Mouse (Mus musculus) cerebellum, adult 18-20 months (tissue): ENCODE data around the gene Scamp3.
A peak's percentile ranks its signal among the peaks of the same experiment; 100 is the strongest.
"Not testable (repeated sequence)": the region's sequence is repeated elsewhere in the genome, so short reads cannot be mapped to it uniquely, and the experiment has no call there.

Experiments used
- DNase-seq, 2 experiments: peaks; one replicate each; pipeline ENCODE4 v3.0.0; 2021

The Scamp3 gene

DNA sequence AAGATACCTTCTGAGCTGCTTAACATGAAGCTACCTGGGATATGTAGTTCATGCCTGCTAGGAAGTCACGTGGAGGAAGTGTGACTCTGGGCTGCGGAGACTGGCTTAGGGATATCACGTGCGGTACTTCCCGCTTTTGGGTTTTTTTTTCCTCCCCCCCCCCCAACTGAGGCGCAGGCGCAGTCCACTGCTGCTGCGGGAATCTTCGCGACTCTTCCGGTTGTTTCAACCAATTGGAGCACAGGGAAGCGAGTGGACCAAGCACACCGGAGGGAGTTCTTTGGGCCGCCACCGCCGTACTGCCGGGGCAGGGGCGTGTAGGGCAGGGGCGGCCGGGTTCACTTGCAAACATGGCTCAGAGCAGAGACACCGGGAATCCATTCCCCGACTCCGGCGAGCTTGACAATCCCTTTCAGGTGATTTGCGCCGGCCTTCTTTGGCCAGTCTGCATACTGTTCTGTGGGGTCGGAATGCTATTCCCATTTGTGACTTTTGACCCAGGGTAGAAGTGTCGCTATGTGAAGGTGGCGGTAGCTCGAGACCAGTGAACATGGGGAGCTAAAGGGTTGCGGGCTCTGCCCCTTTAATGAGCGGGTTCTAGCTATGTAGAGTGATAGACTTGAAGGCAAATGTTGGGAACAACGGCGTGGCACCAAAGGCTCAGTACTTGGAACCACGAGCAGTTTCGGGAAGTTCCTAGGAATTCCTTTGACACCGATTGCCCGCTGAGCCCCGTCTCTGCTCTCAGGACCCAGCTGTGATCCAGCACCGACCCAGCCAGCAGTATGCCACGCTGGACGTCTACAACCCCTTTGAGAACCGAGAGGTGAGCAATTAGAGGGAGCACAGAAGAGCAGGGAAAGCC lies at the start of gene Scamp3:
Gene Scamp3 (plus strand): TSS at position 232 of the 865 bp plus-strand sequence.
- DNase-seq, result peak; percentile 83 to 91

DNA sequence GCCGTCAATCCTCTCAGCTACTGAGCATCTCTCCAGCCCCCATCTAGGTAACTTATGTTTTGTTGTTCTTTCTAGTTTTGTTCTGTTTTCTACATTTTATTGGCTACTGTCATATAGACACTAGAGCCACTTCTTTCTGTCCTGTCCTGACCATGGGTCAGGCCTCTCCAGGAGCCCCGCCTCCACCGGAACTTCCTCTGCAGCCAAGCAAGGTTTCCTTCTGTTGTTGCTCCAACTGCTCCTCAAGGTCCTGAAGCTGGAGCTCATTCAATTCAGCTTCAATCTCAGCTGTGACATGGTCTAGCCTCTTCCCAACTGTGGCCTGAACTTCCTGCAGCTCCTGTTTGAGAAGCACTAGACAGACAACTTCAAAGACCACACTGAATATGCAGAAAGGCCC lies 47.4 kb upstream of the Scamp3 start:
- DNase-seq, result no peak

GRCm38 (mm10) chr3:89131816-89132215 lies 45.5 kb upstream of the Scamp3 start:
- no peak for DNase-seq

DNA sequence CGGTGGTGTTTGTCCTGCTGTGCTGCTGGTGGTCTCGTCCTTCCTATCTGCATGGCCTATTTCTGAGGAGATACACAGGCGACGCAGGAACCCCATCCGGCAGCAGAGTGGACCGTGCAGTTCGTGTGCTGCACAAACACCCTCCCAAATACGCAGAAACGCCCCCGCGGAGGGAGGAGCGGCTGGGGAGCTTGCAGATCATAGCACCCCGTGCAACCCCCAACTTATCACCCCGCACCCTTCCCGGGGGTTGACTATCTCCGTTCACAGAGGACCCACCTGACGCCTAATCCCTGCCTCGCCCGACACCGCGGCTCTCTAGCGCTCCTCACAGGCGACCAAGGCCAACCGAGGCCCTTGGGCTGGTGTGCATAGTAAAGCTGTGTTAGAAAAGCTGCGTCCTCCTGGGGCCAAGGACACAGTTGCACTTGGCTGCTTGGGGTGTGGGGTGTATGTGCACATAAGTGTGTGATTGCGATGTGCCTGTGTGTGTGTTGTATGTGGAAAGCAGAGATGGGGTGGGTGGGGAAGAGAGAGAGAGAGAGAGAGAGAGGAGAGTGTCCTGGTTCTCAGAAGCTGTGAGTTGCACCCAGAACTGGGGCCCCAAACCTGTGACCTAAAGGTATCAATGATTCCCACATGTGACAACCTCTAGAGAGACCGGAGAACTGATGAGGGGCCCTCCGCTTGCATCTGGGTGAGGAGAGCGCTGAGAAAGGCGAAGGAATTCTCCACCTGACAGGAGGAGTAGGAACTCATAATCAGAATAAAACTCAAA lies 44.8 kb upstream of the Scamp3 start:
- peak; percentile 64 to 67 for DNase-seq

DNA sequence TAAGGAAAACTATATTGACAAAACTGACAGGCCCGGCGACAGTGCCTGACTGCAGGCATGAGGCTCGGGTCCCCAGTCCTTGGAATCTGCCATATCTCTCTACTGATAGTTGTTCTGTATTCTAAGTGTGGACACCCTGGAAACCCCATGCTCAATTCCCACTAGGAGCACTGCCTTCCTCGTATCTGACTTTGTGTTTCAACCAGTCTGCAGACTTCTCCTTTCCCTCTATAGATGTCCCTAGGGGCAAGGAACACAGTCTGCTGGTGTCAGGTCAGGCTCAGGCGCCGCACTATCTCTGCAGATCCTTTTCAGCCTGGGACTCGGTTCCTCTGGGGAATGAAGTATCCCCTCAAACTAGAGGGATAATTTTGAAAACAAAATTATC lies 44.2 kb upstream of the Scamp3 start:
- no peak for DNase-seq

- no peak for DNase-seq
Measured at GRCm38 (mm10) chr3:89133752-89134151, 43.5 kb upstream of the Scamp3 start.

DNA sequence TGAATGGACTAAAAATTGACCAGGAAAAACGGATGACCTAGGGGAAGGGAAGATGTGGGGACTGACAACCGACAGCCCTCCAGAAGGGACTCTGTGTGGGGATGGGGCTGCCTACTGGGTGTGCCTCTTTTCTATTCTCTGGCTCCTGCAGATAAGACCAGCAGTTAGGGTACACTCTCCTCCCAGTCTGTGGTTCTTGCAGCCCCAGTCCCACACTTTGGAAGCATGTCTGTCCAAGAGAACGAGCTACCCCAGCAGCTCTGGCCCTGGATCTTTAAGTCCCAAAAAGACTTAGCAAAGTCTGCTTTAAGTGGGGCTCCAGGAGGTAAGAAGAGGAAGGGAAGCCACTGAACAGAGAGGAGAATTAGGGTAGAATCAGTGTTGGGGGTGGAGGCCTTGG lies 41.3 kb upstream of the Scamp3 start, which contains the start of gene Pklr:
Gene Pklr (plus strand): TSS at position 185 of the 400 bp plus-strand sequence.
- no peak for DNase-seq

GRCm38 (mm10) chr3:89136365-89136764 lies 40.9 kb upstream of the Scamp3 start:
- DNase-seq, result no peak

DNA sequence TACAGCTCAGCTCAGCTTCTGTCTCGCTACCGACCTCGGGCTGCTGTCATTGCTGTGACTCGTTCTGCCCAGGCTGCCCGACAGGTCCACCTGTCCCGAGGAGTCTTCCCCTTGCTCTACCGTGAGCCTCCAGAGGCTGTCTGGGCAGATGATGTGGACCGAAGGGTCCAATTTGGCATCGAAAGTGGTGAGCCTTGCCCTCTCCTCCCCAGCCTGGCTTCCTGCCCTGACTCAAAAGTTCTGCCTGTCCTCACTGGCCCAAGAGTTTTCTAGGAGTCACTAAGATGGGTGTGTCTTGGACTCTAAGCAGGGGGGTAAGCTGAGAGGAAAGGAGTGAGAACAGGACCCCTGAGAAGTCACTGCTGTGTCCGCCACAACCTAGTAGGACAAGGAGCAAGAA lies 32.5 kb upstream of the Scamp3 start:
- DNase-seq, result no peak

DNA sequence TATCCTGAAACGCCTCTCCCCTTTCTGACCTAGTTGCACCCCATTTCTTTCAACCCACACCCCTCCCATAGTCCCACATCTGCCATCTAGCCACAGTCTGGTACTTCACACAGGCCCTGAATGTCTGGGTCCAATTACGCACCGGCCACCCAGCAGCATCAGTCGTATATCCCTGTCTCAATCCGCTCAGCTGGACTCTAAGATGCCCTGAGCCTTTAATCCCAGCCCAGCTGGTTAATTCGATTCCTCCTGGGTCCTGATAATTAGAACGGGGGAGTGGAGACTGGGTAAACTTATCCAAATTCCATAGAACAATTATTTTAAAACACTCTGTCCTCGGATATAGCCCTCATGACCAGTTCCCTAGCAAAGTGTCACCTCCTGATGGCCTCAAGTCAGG lies 31.7 kb upstream of the Scamp3 start:
- no peak for DNase-seq

GRCm38 (mm10) chr3:89147101-89147978 lies 29.9 kb upstream of the Scamp3 start:
- DNase-seq, result peak; percentile 15 to 27

- no peak for DNase-seq
Measured at GRCm38 (mm10) chr3:89147979-89148311, 29.3 kb upstream of the Scamp3 start.

- no peak for DNase-seq
Measured at GRCm38 (mm10) chr3:89148567-89148966, 28.7 kb upstream of the Scamp3 start.

GRCm38 (mm10) chr3:89152084-89152835 lies 25.0 kb upstream of the Scamp3 start:
- DNase-seq, result no peak

DNA sequence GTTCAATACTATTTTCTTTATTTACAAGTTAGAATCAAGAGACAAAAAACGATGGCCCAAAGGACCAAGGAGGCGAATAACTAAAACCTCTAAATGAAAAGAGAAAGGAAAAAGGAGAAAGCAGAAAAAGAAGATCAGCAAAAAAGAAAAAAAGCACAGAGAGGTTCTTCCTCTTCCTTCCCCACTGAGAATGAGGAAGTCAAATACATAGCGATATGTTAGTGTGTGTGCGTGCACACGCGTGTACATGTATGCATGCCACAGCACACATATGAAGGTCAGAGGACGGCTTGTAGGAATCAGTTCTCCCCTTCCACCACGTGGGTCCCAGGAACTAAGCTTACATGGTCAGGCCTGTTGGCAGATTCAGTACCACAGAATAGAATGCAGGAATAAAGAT lies 20.3 kb upstream of the Scamp3 start:
- no peak for DNase-seq

GRCm38 (mm10) chr3:89158651-89159050 lies 18.6 kb upstream of the Scamp3 start:
- DNase-seq, result no peak

GRCm38 (mm10) chr3:89159211-89159610 lies 18.1 kb upstream of the Scamp3 start:
- no peak for DNase-seq

DNA sequence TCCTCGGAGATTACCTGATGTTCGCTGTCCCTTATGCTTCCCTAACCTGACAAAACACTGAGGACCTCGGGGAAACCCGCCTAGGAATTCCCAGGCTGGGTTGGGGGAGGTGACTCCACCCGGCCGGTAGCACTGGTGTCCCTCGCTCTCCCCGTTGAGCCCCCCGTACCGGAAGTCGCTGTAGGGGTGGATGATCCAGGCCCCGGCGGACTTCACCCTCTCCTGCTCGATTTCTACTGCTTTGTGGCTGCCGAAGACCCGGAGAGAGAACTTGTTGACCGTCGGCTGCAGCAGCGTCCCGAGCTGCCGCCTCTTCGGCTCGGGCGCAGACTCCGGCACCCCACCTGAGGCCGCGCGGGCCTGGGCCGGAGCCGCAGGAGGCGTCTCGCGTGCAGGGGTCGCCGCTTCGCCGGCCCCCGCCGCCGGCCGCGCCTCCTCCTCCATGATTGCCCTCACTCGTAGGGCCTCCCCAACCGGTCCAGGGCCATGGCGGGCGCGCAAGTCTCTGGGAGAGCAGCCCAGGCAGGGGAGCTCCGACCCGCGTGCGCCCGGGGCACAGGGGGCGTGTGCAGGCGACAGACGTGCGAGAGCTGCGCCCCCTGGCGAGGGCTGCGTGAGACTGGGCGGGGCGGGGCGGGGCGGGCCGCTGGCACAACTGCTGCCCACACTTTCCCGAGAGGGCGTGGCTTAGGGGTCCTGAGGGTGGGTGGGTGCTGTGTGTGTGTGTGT lies 17.5 kb upstream of the Scamp3 start, which contains the start of gene Hcn3:
Gene Hcn3 (minus strand): TSS at position 581 of the 729 bp plus-strand sequence.
- DNase-seq, result peak; percentile 60 to 70

DNA sequence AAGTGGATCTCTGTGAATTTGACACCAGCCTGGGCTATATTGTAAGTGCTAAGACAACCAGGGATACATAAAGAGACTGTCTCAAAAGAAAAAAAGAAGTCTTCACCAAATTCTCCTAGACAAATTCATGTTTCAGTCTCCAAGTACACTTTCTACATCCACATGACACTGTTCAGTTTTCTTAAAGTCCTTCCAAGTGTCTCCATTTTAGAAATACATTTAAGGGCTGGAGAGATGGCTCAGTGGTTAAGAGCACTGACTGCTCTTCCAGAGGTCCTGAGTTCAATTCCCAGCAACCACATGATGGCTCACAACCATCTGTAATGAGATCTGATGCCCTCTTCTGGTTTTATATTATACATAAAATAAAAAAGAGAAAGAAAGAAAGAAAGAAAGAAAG lies 16.1 kb upstream of the Scamp3 start:
- not testable (repeated sequence) for DNase-seq

GRCm38 (mm10) chr3:89161786-89162185 lies 15.5 kb upstream of the Scamp3 start:
- no peak for DNase-seq

GRCm38 (mm10) chr3:89163123-89163522 lies 14.2 kb upstream of the Scamp3 start:
- no peak for DNase-seq
